Mouse (Mus musculus): Measurements from ENCODE around the gene Itga5. TPM values are rescaled to one million over a fixed set of nuclear protein-coding genes. Genes with fewer than 3 reads are reported as not detected.

The Itga5 gene
- total and polyA plus RNA-seq, 3 experiments: 0.17 to 1.8 (median 0.28) TPM

GRCm38 (mm10) chr15:103317120-103317519 is 49.4 kb downstream of the Itga5 start:
- in situ Hi-C loops (cut with MboI; ENCODE audit: low pct_ligation_motif_present, low pct_unique_long_range_greater_than_20kb, low sequenced_read_pairs) (loop anchor here (5.0 to 10.0 kb wide), 2 partner anchors 35 to 332 kb away; no protein-coding TSS in a partner anchor), dilution Hi-C loops (cut with MboI; ENCODE audit: extremely low pct_ligation_motif_present, extremely low pct_unique_long_range_greater_than_20kb, low sequenced_read_pairs) (no loop called here)
- H3K36me3 ChIP-seq (replicated peaks in 1 of 2; ENCODE audit: control insufficient read depth in 1 of 2, insufficient read depth in 1 of 2, low read length in 1 of 2): peaks cover 10 to 85% of the 10 kb centered on the region in 2 experiments
- DNase-seq (ENCODE audit: extremely low read depth): no peak
- no peak overlapping the region for H3K27ac ChIP-seq (ENCODE audit: insufficient read depth, low read depth)
- TF ChIP-seq CHD2 (IDR thresholded peaks at IDR 0.05; ENCODE audit: low read length): no peak
- TF ChIP-seq ZNF384 (IDR thresholded peaks at IDR 0.05; ENCODE audit: low read depth, low read length): no peak
- TF ChIP-seq ZKSCAN1 (IDR thresholded peaks at IDR 0.05; ENCODE audit: borderline replicate concordance, low read depth, low read length): no peak
- TF ChIP-seq ZC3H11A (IDR thresholded peaks at IDR 0.05; ENCODE audit: low read depth, low read length): no peak
- TF ChIP-seq GABPA (IDR thresholded peaks at IDR 0.05; ENCODE audit: insufficient replicate concordance, low read depth, low read length): no peak
- no peak for TF ChIP-seq UBTF (IDR thresholded peaks at IDR 0.05; ENCODE audit: low read depth, low read length)
- TF ChIP-seq MAFK (IDR thresholded peaks at IDR 0.05; ENCODE audit: insufficient replicate concordance, low read length): no peak
- TF ChIP-seq PAX5 (IDR thresholded peaks at IDR 0.05; ENCODE audit: low read length): no peak
- no peaks in the 10 kb centered on the region for H3K27me3 ChIP-seq (replicated peaks)
- H3K9me3 ChIP-seq (replicated peaks; ENCODE audit: low read length): no peaks in the 10 kb centered on the region
- peaks cover 0 to 12% of the 10 kb centered on the region in 2 experiments; a peak in 2 of 4 replicates for H3K4me1 ChIP-seq (ENCODE audit: control insufficient read depth in 1 of 2, insufficient read depth in 2 of 2)
- no peak overlapping the region for H3K4me2 ChIP-seq (ENCODE audit: insufficient read depth, low read depth, poor library complexity, severe bottlenecking)
- H3K9ac ChIP-seq (ENCODE audit: insufficient read depth, low read depth): no peak overlapping the region
- H3K79me2 ChIP-seq (replicated peaks; ENCODE audit: control insufficient read depth, extremely low read depth, insufficient read depth, poor library complexity, severe bottlenecking): no peaks in the 10 kb centered on the region
- no peak overlapping the region for H3K4me3 ChIP-seq (replicated peaks in 1 of 3; ENCODE audit: low read depth in 2 of 3, low read length in 2 of 3, poor library complexity in 1 of 3)

DNA sequence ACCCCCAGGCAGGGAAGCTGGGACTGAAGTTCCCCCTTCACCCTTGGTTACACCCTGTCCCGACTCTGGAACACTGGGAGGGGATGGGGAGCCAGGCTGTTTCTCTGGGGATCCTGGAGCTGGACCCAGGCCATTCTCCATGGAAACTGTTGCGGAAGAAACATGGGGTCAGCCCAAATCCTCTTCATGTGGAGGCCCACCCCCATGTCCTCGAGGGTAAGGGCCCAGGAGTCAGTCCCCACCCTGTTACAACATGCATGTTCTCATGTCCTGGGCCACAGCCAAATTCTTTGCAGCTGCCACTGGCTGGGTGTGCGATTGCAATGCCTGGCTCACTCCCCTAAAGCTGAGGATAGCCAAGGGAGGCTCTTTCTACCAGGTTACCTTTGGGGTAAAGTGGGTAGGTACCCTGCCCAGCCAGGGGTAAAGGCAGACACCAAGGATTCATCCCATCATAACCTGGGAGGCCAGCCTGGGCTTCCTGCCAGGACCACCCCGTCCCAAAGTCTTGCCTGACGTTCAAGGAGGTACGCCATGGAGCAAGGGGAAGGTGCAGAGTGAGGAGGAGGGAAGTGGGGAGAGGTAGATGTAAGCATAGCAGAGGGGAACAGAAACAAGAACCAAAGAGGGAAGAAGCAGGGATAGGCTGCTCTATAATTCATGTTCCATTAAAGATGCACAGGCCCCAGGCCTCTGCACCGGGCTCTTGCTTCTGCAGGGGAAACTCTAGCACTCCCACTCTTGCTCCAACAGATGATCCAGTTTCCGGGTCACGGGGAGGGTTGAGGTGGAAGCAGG is 50.4 kb downstream of the Itga5 start:
- Histone ChIP-seq H3K27ac (ENCODE audit: insufficient read depth, low read depth) (no peak overlapping the region), H3K36me3 (replicated peaks in 1 of 2; ENCODE audit: control insufficient read depth in 1 of 2, insufficient read depth in 1 of 2, low read length in 1 of 2) (peaks cover 10 to 77% of the 10 kb centered on the region in 2 experiments), H3K4me1 (ENCODE audit: control insufficient read depth in 1 of 2, insufficient read depth in 2 of 2) (peaks cover 0 to 18% of the 10 kb centered on the region in 2 experiments; a peak in 2 of 4 replicates), H3K79me2 (replicated peaks; ENCODE audit: control insufficient read depth, extremely low read depth, insufficient read depth, poor library complexity, severe bottlenecking) (no peaks in the 10 kb centered on the region), H3K4me3 (replicated peaks in 1 of 3; ENCODE audit: low read depth in 2 of 3, low read length in 2 of 3, poor library complexity in 1 of 3) (no peak overlapping the region), H3K9me3 (replicated peaks; ENCODE audit: low read length) (no peaks in the 10 kb centered on the region), H3K4me2 (ENCODE audit: insufficient read depth, low read depth, poor library complexity, severe bottlenecking) (no peak overlapping the region), H3K9ac (ENCODE audit: insufficient read depth, low read depth) (no peak overlapping the region), H3K27me3 (replicated peaks) (no peaks in the 10 kb centered on the region)
- DNase-seq (ENCODE audit: extremely low read depth): no peak
- in situ Hi-C loops (cut with MboI; ENCODE audit: low pct_ligation_motif_present, low pct_unique_long_range_greater_than_20kb, low sequenced_read_pairs): loop anchor here (5.0 to 10.0 kb wide), 2 partner anchors 34 to 331 kb away; no protein-coding TSS in a partner anchor
- no peak for TF ChIP-seq SIN3A (IDR thresholded peaks at IDR 0.05; ENCODE audit: low read length)
- no peak for TF ChIP-seq HCFC1 (IDR thresholded peaks at IDR 0.05; ENCODE audit: low read depth, low read length)
- TF ChIP-seq JUN (IDR thresholded peaks at IDR 0.05; ENCODE audit: insufficient read depth, low read depth, low read length): no peak
- TF ChIP-seq MAZ (IDR thresholded peaks at IDR 0.05; ENCODE audit: low read depth, low read length): no peak
- no peak for TF ChIP-seq IRF4 (IDR thresholded peaks at IDR 0.05; ENCODE audit: low read depth, low read length)
- no peak for TF ChIP-seq JUND (conservative IDR thresholded peaks at IDR 0.05; ENCODE audit: low read depth, low read length)
- no peak for TF ChIP-seq CHD1 (IDR thresholded peaks at IDR 0.05; ENCODE audit: low read depth, low read length)
- TF ChIP-seq ZC3H11A (IDR thresholded peaks at IDR 0.05; ENCODE audit: low read depth, low read length): no peak
- TF ChIP-seq MXI1 (IDR thresholded peaks at IDR 0.05; ENCODE audit: low read depth, low read length): no peak
- TF ChIP-seq USF1 (IDR thresholded peaks at IDR 0.05; ENCODE audit: low read depth, low read length): no peak
- TF ChIP-seq NRF1 (IDR thresholded peaks at IDR 0.05; ENCODE audit: low read depth, low read length): no peak
- TF ChIP-seq MEF2A (IDR thresholded peaks at IDR 0.05; ENCODE audit: borderline replicate concordance, low read depth, low read length): no peak
- dilution Hi-C loops (cut with MboI; ENCODE audit: extremely low pct_ligation_motif_present, extremely low pct_unique_long_range_greater_than_20kb, low sequenced_read_pairs): no loop called here
